Mouse (Mus musculus) duodenum, adult 2 months (tissue): ENCODE results near the gene Mecom. TPM values are rescaled to one million over a fixed set of nuclear protein-coding genes. Genes with fewer than 3 reads are reported as not detected.

Source experiments
- polyA plus RNA-seq: library from polyadenylated mRNA; depleted of rRNA; stranded (reverse); fragments of >200 nt; gene quantifications from 2 replicates; pipeline ENCODE4 v1.2.3, GENCODE M21; 2012; ENCODE audit warnings: low replicate concordance; rRNA removed

The Mecom gene
- polyA plus RNA-seq = 0.41 and 2.6 TPM in 2 replicates

DNA sequence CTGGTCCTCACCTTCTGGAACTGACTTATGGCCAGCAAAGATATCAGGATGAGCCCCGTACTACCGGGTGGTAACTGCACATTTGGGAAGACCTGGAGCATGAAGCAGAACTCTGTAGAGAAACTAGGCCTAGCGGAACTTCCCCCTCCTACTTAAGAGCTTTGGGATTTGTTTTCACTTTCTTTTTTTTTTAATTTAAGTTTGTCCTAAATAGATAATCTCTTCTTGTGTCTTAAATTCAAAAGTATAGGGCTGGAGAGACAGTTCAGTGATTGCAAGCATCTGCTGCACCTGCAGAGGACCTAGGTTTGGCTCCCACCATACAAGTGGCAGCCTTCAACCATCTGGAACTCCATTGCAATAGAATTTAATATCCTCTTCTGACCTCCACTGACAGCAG lies at the start of gene Mecom:
Mecom (minus strand) TSS at position 101 of the 400 bp plus-strand sequence.

Other genes starting within 250 kb of the Mecom start
- gene Actrt3, start 51.9 kb upstream of the Mecom start, polyA plus RNA-seq = not detected in 2 replicates
- gene Mynn, start 54.1 kb upstream of the Mecom start, polyA plus RNA-seq = 2.3 TPM in 2 replicates
- not detected in 2 replicates for gene Lrriq4, start 96.5 kb upstream of the Mecom start, polyA plus RNA-seq
- not detected in 2 replicates for gene Lrrc34, start 99.9 kb upstream of the Mecom start, polyA plus RNA-seq
- 1.3 and 4.3 TPM in 2 replicates for gene Lrrc31, start 151.8 kb upstream of the Mecom start, polyA plus RNA-seq
- gene Samd7, start 198.3 kb upstream of the Mecom start, polyA plus RNA-seq = not detected in 2 replicates
- gene Sec62, start 244.9 kb upstream of the Mecom start, polyA plus RNA-seq = 2.6 and 3.5 TPM in 2 replicates